Mouse (Mus musculus) neural tube, embryonic 12.5 days (tissue): ENCODE data around the gene Daam2. TPM values are rescaled to one million over a fixed set of nuclear protein-coding genes. Genes with fewer than 3 reads are reported as not detected.
A peak's percentile ranks its signal among the peaks of the same experiment; 100 is the strongest.

Source experiments
- ATAC-seq: fragments of 200-750 bp; cut with Nextera tagmentation; 2 replicates; pipeline ENCODE4 v1.8.0; 2017; ENCODE audit warnings: low read depth, mild to moderate bottlenecking, moderate TSS enrichment, moderate library complexity; ENCODE audit not compliant: low FRiP score
- H3K27ac ChIP-seq: fragments of 300-500 bp; sonication (generic); 2 replicates; pipeline ENCODE4 v1.5.1; 2016
- H3K27me3 ChIP-seq: fragments of 300-500 bp; sonication (generic); replicated peaks from 2 replicates; pipeline ENCODE4 v1.6.1; 2016; ENCODE audit warnings: mild to moderate bottlenecking
- H3K36me3 ChIP-seq: fragments of 300-500 bp; sonication (generic); 2 replicates; pipeline ENCODE4 v1.6.1; 2016; ENCODE audit warnings: mild to moderate bottlenecking
- H3K4me1 ChIP-seq: fragments of 300-500 bp; sonication (generic); 2 replicates; pipeline ENCODE4 v1.6.1; 2016
- H3K4me2 ChIP-seq: fragments of 300-500 bp; sonication (generic); replicated peaks from 2 replicates; pipeline ENCODE4 v1.6.1; 2016; ENCODE audit warnings: mild to moderate bottlenecking
- H3K4me3 ChIP-seq: fragments of 300-500 bp; sonication (generic); 2 replicates; pipeline ENCODE4 v1.5.1; 2016
- H3K9ac ChIP-seq: fragments of 300-500 bp; sonication (generic); 2 replicates; pipeline ENCODE4 v1.6.1; 2016; ENCODE audit warnings: mild to moderate bottlenecking
- H3K9me3 ChIP-seq: fragments of 300-500 bp; sonication (generic); 2 replicates; pipeline ENCODE4 v1.6.1; 2016; ENCODE audit warnings: mild to moderate bottlenecking
- WGBS: fragments of 180-500 bp; shearing (Covaris S2); methylation state at CpG from one replicate; pipeline ENCODE4 v1.1.7; 2016; 5-methylcytosine and 5-hydroxymethylcytosine counted together
- polyA plus RNA-seq: library from polyadenylated mRNA; unstranded; fragments of >200 nt; fragmentation: Nextera tagmentation; extraction: Ambion mirVana; gene quantifications from 2 replicates; pipeline ENCODE4 v1.2.1, GENCODE M21; 2016

Daam2 gene
- polyA plus RNA-seq, 1 experiment from 2014 or later = 6.5 TPM

DNA sequence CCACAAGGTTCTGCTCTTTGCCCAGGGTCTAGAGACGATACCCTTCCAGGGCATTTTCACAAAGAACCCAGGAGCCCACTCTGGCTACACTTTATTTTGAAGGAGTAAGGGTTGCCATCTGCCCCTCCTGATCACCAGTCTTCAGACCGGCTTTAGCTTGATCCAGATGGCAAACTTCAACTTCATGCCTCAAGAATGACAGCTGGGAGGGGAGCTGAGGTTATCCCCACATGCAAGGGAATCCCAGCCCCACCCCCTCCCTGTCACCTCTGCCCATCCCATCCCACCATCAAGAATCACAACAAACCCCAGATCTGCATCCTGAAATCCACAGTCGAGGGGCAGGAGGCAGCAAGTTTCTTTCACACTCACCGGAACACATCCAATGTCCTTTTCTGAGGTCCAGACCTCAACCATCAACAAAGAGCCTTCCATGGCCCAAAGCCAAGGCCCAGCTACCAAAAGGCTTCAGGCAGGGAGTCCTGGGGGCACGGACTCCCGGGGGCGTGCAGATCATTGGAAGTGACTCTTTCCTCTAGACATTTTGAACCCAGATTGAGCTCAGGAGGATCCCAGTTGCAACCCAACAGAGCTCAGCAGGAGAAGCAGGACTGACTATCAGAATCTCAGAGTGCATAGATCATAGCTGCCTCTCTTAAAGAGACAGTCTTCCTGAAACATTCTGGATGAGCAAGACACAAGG lies 35.5 kb downstream of the Daam2 start:
- Histone ChIP-seq H3K4me2 (no peak overlapping the region), H3K9ac (no peak overlapping the region), H3K4me1 (no peaks in the 10 kb centered on the region), H3K27me3 (no peaks in the 10 kb centered on the region), H3K36me3 (0 out of 2 replicates have a peak, but pooled peaks cover 2% of the 10 kb centered on the region), H3K9me3 (no peaks in the 10 kb centered on the region), H3K4me3 (no peak overlapping the region), H3K27ac (no peak overlapping the region)
- no peak for ATAC-seq
- WGBS = 80% methylated on average over 7 of the region's 7 CpGs

DNA sequence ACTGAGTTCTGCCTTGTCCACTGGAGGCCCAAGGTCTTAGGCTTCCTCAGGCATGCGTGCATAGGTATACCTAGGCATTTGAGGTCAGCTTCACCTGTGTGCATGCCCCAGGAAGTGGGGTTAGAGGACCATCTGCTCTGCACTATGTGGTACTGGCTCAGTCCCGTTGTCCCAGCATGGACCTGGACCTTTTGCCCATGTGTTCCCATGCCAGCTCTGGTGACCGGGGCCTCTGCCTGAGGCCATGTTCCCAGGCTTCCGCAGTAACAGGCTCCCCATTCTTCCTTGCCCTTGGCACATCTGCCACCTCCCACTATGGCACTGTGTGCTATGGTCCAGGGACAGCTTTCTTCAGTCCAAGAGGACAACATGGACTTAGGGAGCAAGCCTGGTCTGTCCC lies 36.1 kb downstream of the Daam2 start:
- no peak overlapping the region for H3K4me2 ChIP-seq
- WGBS = 94% methylated on average over 4 of the region's 4 CpGs
- no peak for ATAC-seq
- no peak overlapping the region for H3K27ac ChIP-seq
- no peak overlapping the region for H3K9ac ChIP-seq
- no peak overlapping the region for H3K4me3 ChIP-seq
- no peaks in the 10 kb centered on the region for H3K9me3 ChIP-seq
- no peaks in the 10 kb centered on the region; the same call in 1 of the 2 replicates for H3K4me1 ChIP-seq
- H3K36me3 ChIP-seq = no peaks in the 10 kb centered on the region
- H3K27me3 ChIP-seq = no peaks in the 10 kb centered on the region

DNA sequence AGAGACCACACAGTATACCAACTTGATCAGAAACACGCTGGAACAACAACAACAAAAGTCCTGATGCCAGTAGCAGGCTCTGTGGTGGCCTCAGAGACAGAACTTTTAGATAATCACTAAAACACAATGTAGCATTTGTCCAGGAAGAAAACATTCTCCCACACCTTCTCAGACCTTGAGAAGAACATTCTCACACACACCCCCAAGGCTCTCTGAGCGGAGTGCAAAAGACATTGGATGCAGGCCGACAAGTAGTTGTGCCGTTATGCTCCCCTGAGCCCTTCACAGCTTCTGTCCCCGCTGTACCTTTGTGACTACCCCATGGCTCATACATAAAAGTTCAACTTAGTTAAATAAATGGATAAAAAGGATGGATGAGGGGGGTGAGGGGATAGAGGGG lies 37.6 kb downstream of the Daam2 start:
- Histone ChIP-seq H3K4me1 (peaks cover 3% of the 10 kb centered on the region; the same call in 1 of the 2 replicates), H3K9me3 (no peaks in the 10 kb centered on the region), H3K27me3 (no peaks in the 10 kb centered on the region), H3K4me3 (no peak overlapping the region), H3K4me2 (no peak overlapping the region), H3K36me3 (no peaks in the 10 kb centered on the region), H3K9ac (no peak overlapping the region), H3K27ac (no peak overlapping the region)
- no peak for ATAC-seq
- 83% methylated on average over 5 of the region's 5 CpGs for WGBS

DNA sequence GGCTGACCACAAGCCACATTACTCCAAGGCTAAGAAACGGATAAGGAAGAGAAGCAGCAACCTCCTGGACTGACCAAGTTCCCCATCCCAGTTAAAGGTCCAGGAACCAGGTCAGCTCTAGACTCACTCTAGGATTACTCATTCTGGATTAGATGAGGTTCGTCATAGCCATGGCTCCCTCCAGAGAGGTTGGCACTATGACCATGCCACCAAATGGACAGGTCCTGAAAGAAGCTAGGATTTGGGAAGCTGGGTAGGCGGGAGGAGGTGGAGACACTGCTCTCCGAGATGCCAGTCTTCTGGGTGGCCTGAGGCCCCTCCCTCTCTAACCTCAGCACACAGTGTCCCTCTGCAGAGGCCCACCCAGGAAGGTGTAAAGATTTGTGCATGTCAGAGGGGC lies 38.2 kb downstream of the Daam2 start:
- WGBS = 83% methylated on average over 4 of the region's 4 CpGs
- Histone ChIP-seq H3K9me3 (no peaks in the 10 kb centered on the region), H3K4me2 (no peak overlapping the region), H3K27ac (no peak overlapping the region), H3K36me3 (no peaks in the 10 kb centered on the region), H3K4me1 (peaks cover 3% of the 10 kb centered on the region; the same call in 1 of the 2 replicates), H3K27me3 (no peaks in the 10 kb centered on the region), H3K9ac (no peak overlapping the region), H3K4me3 (no peak overlapping the region)
- no peak for ATAC-seq

DNA sequence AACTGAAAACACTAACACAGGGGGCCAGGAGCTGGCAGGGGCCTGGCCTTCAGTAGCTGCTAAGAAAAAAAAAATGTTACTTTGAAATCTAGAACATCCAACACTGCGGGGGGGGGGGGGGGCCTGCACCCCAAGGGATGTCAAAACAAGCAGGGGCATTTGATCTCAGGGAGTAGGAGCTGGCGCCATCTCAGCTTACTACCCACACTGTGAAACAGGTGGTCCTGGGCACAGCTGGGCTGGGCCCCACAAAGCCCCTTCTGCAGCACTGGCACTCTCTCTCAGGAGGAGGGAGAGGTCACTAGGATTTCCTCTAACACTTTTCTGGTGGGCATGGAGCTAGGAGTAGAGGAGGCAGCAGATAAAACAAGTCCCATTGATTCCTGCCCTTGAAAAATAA lies 39.6 kb downstream of the Daam2 start:
- 58% methylated on average over 2 of the region's 2 CpGs for WGBS
- no peak overlapping the region for H3K27ac ChIP-seq
- no peak for ATAC-seq
- H3K4me1 ChIP-seq = peaks cover 3% of the 10 kb centered on the region; the same call in 1 of the 2 replicates
- H3K4me2 ChIP-seq = no peak overlapping the region
- no peak overlapping the region for H3K4me3 ChIP-seq
- no peak overlapping the region for H3K9ac ChIP-seq
- H3K9me3 ChIP-seq = no peaks in the 10 kb centered on the region
- no peaks in the 10 kb centered on the region for H3K27me3 ChIP-seq
- H3K36me3 ChIP-seq = no peaks in the 10 kb centered on the region

DNA sequence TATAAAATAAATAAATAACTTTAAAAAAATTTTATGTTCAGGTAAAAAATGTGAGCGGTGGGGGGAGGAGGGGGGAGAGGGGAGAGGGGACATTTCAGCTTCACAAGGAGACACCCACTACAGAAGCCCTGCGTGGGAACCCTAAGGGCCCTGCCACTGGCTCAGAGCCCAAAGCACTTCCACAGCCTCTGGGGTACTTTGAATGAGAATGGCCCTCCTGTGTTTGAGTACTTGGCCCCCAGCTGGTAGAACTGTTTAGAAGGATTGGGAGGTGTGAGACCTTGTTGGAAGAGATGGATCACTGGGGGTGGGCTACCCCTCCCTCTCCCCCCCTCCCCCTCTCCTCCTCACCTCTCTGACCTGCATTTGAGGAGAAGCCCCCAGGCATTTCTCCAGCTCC lies 41.7 kb downstream of the Daam2 start:
- no peak overlapping the region for H3K4me3 ChIP-seq
- H3K36me3 ChIP-seq = no peaks in the 10 kb centered on the region
- H3K9ac ChIP-seq = no peak overlapping the region
- no peaks in the 10 kb centered on the region for H3K27me3 ChIP-seq
- H3K9me3 ChIP-seq = no peaks in the 10 kb centered on the region
- H3K4me1 ChIP-seq = peaks cover 3% of the 10 kb centered on the region; the same call in 1 of the 2 replicates
- H3K4me2 ChIP-seq = no peak overlapping the region
- H3K27ac ChIP-seq = no peak overlapping the region
- peak; percentile 52; the same call in 1 of the 2 replicates for ATAC-seq
- 27% methylated on average over 2 of the region's 2 CpGs for WGBS

DNA sequence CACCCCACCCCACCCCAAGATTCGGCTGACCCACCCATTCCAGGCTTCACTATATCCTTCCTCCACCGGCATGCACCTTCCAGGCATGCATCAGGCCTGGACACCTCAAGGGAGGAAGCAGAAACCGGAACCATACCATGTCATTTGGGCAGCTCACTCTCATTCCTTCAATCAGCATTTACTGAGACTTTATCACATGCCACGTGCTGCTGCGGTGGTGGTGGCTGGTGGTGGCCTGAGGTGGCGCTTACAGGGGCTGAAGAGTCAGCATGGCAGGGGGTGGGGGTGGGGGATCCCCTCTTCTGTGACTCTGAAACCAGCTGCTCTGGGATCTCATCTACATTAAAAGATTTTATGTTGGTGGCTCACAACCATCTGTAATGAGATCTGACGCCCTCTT lies 42.1 kb downstream of the Daam2 start:
- H3K36me3 ChIP-seq = no peaks in the 10 kb centered on the region
- H3K4me3 ChIP-seq = no peak overlapping the region
- no peaks in the 10 kb centered on the region for H3K27me3 ChIP-seq
- H3K9ac ChIP-seq = no peak overlapping the region
- no peak overlapping the region for H3K27ac ChIP-seq
- no peaks in the 10 kb centered on the region for H3K9me3 ChIP-seq
- no peak for ATAC-seq
- no peak overlapping the region for H3K4me2 ChIP-seq
- 66% methylated on average over 7 of the region's 7 CpGs for WGBS
- H3K4me1 ChIP-seq = peaks cover 3% of the 10 kb centered on the region; the same call in 1 of the 2 replicates

DNA sequence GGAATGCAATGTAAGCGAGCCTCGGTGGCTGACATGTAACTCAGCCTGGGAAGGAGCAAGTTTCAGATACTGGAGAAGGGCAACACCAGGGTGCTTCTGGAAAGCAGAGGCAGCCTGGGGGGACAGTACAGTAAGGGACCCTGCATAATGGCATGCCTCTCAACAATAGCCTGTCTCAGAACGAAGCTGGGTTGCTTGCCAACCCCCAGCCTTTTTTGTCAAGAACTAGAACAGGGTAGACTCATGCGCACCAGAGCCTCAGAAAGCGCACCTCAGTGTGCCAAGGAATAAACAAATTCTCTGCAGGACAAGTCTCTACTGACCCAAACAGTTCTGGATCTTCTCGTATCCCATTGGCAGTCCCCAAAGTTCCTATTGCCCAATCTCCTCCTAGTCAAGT lies 43.5 kb downstream of the Daam2 start:
- no peak overlapping the region for H3K27ac ChIP-seq
- no peak overlapping the region for H3K4me3 ChIP-seq
- H3K9ac ChIP-seq = no peak overlapping the region
- H3K4me2 ChIP-seq = no peak overlapping the region
- no peaks in the 10 kb centered on the region for H3K27me3 ChIP-seq
- ATAC-seq = no peak
- H3K36me3 ChIP-seq = no peaks in the 10 kb centered on the region
- no peaks in the 10 kb centered on the region for H3K9me3 ChIP-seq
- H3K4me1 ChIP-seq = peaks cover 3% of the 10 kb centered on the region; the same call in 1 of the 2 replicates
- WGBS = 81% methylated on average over 6 of the region's 6 CpGs

DNA sequence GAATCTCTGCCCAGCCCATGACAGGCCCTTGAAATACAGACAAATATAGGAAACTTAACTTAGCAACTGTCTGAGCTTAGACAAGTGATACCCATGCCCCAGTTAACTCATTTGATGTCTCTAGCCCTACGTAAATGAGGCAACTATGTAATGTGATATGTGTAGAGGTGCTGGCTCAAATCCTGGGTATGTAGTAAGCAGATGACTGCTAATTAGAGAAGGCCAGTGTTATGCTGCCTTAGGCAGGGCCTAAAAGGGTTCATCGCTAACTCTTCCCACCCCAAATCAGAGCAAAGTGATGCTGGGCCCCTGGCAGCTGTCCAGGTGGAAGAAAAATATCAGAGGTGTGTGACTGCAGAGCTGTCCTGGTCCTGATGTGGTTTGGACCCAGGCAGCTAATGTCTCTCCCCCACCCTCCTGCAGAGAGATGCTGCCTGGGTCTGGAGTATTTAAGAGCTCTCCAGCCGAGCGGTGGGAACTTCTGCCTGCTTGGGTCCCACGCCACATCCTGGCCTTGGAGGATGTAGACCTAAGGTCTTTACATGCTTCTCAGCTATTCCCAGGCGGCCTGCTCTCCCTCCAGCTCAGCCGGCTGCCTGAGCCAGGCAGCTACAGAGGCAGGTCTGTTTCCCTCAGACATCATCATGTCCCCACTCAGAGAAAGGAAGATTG lies 44.4 kb downstream of the Daam2 start:
- peaks cover 3% of the 10 kb centered on the region; the same call in 1 of the 2 replicates for H3K4me1 ChIP-seq
- no peaks in the 10 kb centered on the region for H3K36me3 ChIP-seq
- no peak overlapping the region for H3K9ac ChIP-seq
- ATAC-seq = no peak
- WGBS = 80% methylated on average over 7 of the region's 7 CpGs
- no peak overlapping the region for H3K4me2 ChIP-seq
- H3K4me3 ChIP-seq = no peak overlapping the region
- H3K27me3 ChIP-seq = no peaks in the 10 kb centered on the region
- no peaks in the 10 kb centered on the region for H3K9me3 ChIP-seq
- no peak overlapping the region for H3K27ac ChIP-seq

DNA sequence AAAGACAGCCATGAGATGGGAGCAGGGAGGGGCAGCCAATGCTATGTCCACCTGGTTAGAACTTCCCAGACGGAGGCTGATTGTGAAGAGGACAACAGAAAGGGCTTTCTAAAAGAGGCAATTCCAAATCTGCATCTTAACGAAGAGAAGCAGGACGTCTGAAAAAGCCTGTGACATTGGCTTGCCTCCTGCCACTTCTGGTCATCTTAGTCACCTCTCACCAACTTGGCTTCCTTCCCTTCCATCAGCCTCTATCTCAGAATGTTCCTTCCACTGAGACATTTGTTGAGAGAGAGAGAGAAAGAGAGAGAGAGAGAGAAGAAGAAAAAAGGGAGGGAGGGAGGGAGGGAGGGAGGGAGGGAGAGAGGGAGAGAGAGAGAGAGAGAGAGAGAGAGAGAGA lies 47.1 kb downstream of the Daam2 start:
- ATAC-seq = no peak
- WGBS = 61% methylated on average over 3 of the region's 3 CpGs
- Histone ChIP-seq H3K4me2 (no peak overlapping the region), H3K9ac (no peak overlapping the region), H3K4me1 (no peaks in the 10 kb centered on the region), H3K4me3 (no peak overlapping the region), H3K27ac (no peak overlapping the region), H3K36me3 (no peaks in the 10 kb centered on the region), H3K9me3 (no peaks in the 10 kb centered on the region), H3K27me3 (no peaks in the 10 kb centered on the region)

DNA sequence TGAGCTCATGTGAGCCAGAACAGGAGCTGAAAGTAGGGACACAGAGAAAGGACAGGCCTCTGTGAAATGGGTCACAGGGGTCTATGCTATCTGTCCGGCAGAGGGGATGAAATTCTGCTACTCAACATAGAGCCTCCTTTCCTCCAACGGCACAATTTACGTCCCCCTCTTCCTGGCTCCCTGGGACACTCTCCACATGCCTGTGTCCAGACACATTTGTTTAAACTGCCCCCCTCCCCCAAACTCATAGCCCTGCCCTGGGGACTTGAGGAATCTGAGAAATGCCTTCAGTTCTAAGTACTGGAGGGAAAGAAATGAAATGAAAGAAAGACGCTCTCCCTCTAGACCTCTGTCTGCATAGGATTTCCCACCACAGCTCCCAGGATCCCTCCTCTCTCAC lies 48.5 kb downstream of the Daam2 start:
- H3K9ac ChIP-seq = no peak overlapping the region
- no peak overlapping the region for H3K27ac ChIP-seq
- no peaks in the 10 kb centered on the region; the same call in 1 of the 2 replicates for H3K36me3 ChIP-seq
- no peak overlapping the region for H3K4me3 ChIP-seq
- no peak overlapping the region for H3K4me2 ChIP-seq
- WGBS = 58% methylated on average over 4 of the region's 4 CpGs
- no peak for ATAC-seq
- H3K4me1 ChIP-seq = no peaks in the 10 kb centered on the region
- no peaks in the 10 kb centered on the region for H3K27me3 ChIP-seq
- peaks cover 4% of the 10 kb centered on the region; the same call in 1 of the 2 replicates for H3K9me3 ChIP-seq

DNA sequence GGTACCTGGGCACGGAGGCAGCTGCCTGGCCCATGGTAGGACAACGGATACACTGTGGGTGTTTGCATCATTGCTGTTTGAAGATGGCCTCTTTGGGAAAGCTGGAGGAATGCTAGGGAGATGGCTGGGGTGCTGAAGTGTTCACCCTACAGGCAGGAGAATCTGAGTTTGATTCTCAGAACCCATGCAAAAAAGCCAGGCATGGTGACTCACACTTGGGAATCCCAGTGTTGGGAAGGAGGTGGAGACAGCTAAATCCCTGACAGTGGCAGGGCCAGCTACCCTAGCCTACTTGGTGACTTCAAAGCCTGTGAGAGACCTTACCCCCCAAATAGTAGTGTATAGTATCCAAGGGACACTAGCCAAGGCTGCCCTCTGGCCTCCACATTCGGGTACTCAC lies 49.0 kb downstream of the Daam2 start:
- no peak overlapping the region for H3K4me2 ChIP-seq
- H3K4me1 ChIP-seq = no peaks in the 10 kb centered on the region
- no peaks in the 10 kb centered on the region; the same call in 1 of the 2 replicates for H3K36me3 ChIP-seq
- ATAC-seq = no peak
- 96% methylated on average over 3 of the region's 3 CpGs for WGBS
- H3K4me3 ChIP-seq = no peak overlapping the region
- no peak overlapping the region for H3K27ac ChIP-seq
- no peaks in the 10 kb centered on the region for H3K27me3 ChIP-seq
- H3K9ac ChIP-seq = no peak overlapping the region
- peaks cover 4% of the 10 kb centered on the region; the same call in 1 of the 2 replicates for H3K9me3 ChIP-seq
